Mouse (Mus musculus) hindbrain, postnatal 0 days (tissue): ENCODE results near the gene Cenpp. TPM values are rescaled to one million over a fixed set of nuclear protein-coding genes. Genes with fewer than 3 reads are reported as not detected.

Experiments used
- ATAC-seq: fragments of 200-750 bp; cut with Nextera tagmentation; 2 replicates; pipeline ENCODE4 v1.8.0; 2017; ENCODE audit warnings: mild to moderate bottlenecking, moderate TSS enrichment, moderate library complexity
- DNase-seq: peaks from one replicate; pipeline ENCODE4 v3.0.0-alpha.2; 2015; ENCODE audit warnings: low spot score
- H3K27ac ChIP-seq: fragments of 300-500 bp; sonication (generic); 2 replicates; pipeline ENCODE4 v1.5.1; 2014; ENCODE audit warnings: mild to moderate bottlenecking
- H3K27me3 ChIP-seq: fragments of 300-500 bp; sonication (generic); 2 replicates; pipeline ENCODE4 v1.6.1; 2014; ENCODE audit warnings: low read length, mixed read lengths; ENCODE audit not compliant: insufficient read depth
- H3K36me3 ChIP-seq: fragments of 300-500 bp; sonication (generic); 2 replicates; pipeline ENCODE4 v1.6.1; 2014; ENCODE audit warnings: low read length, mixed read lengths; ENCODE audit not compliant: insufficient read depth
- H3K4me1 ChIP-seq: fragments of 300-500 bp; sonication (generic); 2 replicates; pipeline ENCODE4 v1.6.1; 2014; ENCODE audit warnings: antibody characterized with exemption, low read length, mixed read lengths; ENCODE audit not compliant: insufficient read depth
- H3K4me2 ChIP-seq: fragments of 300-500 bp; sonication (generic); 2 replicates; pipeline ENCODE4 v1.6.1; 2014; ENCODE audit warnings: low read depth, mild to moderate bottlenecking, low read length, moderate library complexity, mixed read lengths
- H3K4me3 ChIP-seq: fragments of 300-500 bp; sonication (generic); 2 replicates; pipeline ENCODE4 v1.5.1; 2014; ENCODE audit warnings: low read length
- H3K9ac ChIP-seq: fragments of 300-500 bp; sonication (generic); replicated peaks from 2 replicates; pipeline ENCODE4 v1.6.1; 2014; ENCODE audit warnings: mild to moderate bottlenecking, low read length, moderate library complexity, mixed read lengths
- H3K9me3 ChIP-seq: fragments of 300-500 bp; sonication (generic); 2 replicates; pipeline ENCODE4 v1.6.1; 2016; ENCODE audit warnings: low read length, mixed read lengths
- CTCF ChIP-seq: IDR thresholded peaks from 2 replicates; pipeline ENCODE4 v1.5.1; 2016; ENCODE audit warnings: antibody characterized with exemption, control low read depth, low read depth
- WGBS: fragments of 180-500 bp; shearing (Covaris S2); extraction: QIAGEN DNeasy Blood & Tissue Kit; methylation state at CpG from one replicate; pipeline ENCODE4 v1.1.7; 2014; 5-methylcytosine and 5-hydroxymethylcytosine counted together
- polyA plus RNA-seq: library from polyadenylated mRNA; unstranded; fragments of >200 nt; fragmentation: Nextera tagmentation; extraction: Ambion mirVana; gene quantifications from 2 replicates; pipeline ENCODE4 v1.2.1, GENCODE M21; 2015
- total RNA-seq: library from RNA; depleted of rRNA; stranded (reverse); fragments of >200 nt; gene quantifications from 2 replicates; pipeline ENCODE4 v1.2.3, GENCODE M21; 2014

Cenpp gene
- total and polyA plus RNA-seq, 2 experiments from 2014 or later = 5.5 to 9.7 TPM

DNA sequence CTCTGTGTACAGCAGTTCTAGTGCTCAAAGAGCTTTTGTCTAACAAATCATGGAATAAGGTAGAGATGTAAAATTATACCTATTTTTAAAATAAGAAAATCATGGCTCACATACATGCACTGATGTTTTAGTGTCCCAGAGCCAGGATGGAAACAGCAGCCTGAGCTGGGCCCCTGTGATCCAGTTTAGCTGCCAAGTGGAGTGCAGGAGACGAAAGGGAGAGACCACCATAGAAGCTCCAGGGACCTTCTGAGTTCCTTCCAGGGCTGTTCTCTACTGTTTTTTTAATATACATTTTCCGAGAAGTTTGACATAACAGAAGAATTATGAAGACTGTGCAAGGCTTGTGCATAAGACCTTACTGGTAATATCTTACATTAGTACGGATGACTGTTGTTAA is 174.7 kb downstream of the Cenpp start:
- H3K36me3 ChIP-seq = no peaks in the 10 kb centered on the region
- no peak overlapping the region for H3K27ac ChIP-seq
- H3K9ac ChIP-seq = no peak overlapping the region
- ATAC-seq (no peak), DNase-seq (no peak)
- no peaks in the 10 kb centered on the region for H3K27me3 ChIP-seq
- TF ChIP-seq CTCF = no peak
- H3K9me3 ChIP-seq = no peaks in the 10 kb centered on the region
- H3K4me2 ChIP-seq = no peak overlapping the region
- no peaks in the 10 kb centered on the region for H3K4me1 ChIP-seq
- whole genome bisulfite sequencing = 87% methylated on average over 3 of the region's 3 CpGs
- no peak overlapping the region for H3K4me3 ChIP-seq

DNA sequence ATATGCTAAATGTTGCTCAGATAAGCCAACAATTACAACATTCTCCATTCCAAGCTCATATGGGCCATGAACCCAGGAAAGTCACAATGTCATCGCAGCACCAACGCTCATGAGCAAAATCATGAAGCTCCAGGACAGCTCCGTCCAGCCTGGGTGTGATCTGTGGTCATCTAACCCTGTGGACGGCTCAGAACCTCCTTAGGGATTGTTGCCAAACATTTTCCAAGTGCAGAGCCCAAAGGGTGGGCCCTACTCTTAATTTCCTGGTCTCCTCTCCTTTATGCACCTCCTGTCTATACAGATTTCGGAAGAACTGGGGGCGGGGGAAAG is 179.9 kb downstream of the Cenpp start:
- H3K4me2 ChIP-seq = no peak overlapping the region
- no peak overlapping the region for H3K9ac ChIP-seq
- H3K36me3 ChIP-seq = no peaks in the 10 kb centered on the region
- ATAC-seq = no peak
- DNase-seq = no peak
- H3K27me3 ChIP-seq = no peaks in the 10 kb centered on the region
- H3K4me3 ChIP-seq = no peak overlapping the region
- TF ChIP-seq CTCF = no peak
- no peaks in the 10 kb centered on the region for H3K4me1 ChIP-seq
- 96% methylated on average over 6 of the region's 6 CpGs for WGBS
- no peak overlapping the region for H3K27ac ChIP-seq
- H3K9me3 ChIP-seq = no peaks in the 10 kb centered on the region

DNA sequence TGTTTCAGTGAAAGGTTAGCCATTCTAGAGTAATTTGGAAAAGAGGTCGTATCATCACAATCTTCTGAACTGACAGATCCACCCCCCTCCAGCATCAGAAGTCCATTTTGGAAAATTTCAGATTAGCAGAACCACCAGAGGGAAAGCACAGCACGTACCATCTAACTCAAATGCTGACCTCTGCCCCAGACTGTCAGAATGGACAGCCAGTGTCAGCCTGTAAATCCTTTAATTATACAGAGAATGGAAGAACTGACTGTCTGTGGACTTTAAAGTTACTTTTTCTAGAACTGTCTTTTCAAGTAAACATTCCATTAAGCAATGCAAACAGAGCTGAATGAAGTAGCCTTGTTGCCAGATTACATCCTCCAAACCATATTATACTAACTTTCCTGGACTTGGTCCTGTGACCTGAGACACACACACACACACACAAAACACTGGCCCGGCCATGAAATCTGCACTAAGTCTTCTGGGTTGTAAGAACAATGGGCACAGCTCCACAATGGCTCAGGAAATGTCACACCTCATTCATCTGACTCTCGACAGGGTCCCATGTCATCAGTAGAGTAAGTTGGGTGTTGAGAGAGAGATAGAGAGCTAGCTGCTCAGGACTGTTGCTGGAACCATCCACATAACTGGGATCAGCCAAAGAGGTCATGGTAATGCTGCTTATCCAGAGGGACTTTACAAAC is 180.5 kb downstream of the Cenpp start:
- no peak overlapping the region for H3K4me3 ChIP-seq
- 60% methylated on average over 4 of the region's 4 CpGs for WGBS
- no peak for DNase-seq
- no peak for ATAC-seq
- no peaks in the 10 kb centered on the region for H3K27me3 ChIP-seq
- H3K9ac ChIP-seq = no peak overlapping the region
- no peaks in the 10 kb centered on the region for H3K36me3 ChIP-seq
- H3K9me3 ChIP-seq = no peaks in the 10 kb centered on the region
- no peak for TF ChIP-seq CTCF
- no peak overlapping the region for H3K27ac ChIP-seq
- no peak overlapping the region for H3K4me2 ChIP-seq
- H3K4me1 ChIP-seq = no peaks in the 10 kb centered on the region

GRCm38 (mm10) chr13:49470806-49471205 is 181.8 kb downstream of the Cenpp start:
- Histone ChIP-seq H3K36me3 (no peaks in the 10 kb centered on the region), H3K4me1 (no peaks in the 10 kb centered on the region), H3K9me3 (no peaks in the 10 kb centered on the region), H3K4me3 (no peak overlapping the region), H3K27ac (no peak overlapping the region), H3K4me2 (no peak overlapping the region), H3K27me3 (no peaks in the 10 kb centered on the region), H3K9ac (no peak overlapping the region)
- ATAC-seq = no peak
- 51% methylated on average over 4 of the region's 4 CpGs for WGBS
- no peak for DNase-seq
- TF ChIP-seq CTCF = no peak

DNA sequence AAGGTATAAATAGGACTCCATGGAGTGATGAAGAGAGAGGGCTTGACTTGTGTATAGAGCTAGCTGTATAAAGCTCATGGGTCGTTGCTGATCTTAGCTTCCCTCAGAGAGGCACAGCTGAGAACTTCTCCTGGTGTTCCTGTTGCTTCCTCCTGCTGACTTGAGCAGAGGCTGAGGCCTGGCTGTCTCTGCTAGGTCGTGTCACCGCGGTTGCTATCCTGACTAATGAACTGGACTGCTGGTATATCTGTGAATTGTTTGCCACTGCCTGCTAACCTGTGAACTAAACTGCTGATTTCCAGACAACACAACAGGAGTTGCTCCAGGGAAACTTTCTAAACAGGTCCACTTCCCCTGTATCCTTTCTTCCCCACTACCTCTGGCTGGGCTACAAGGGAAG is 182.3 kb downstream of the Cenpp start:
- Histone ChIP-seq H3K9ac (no peak overlapping the region), H3K27ac (no peak overlapping the region), H3K4me2 (no peak overlapping the region), H3K9me3 (no peaks in the 10 kb centered on the region), H3K4me3 (no peak overlapping the region), H3K36me3 (no peaks in the 10 kb centered on the region), H3K4me1 (no peaks in the 10 kb centered on the region), H3K27me3 (no peaks in the 10 kb centered on the region)
- WGBS = 84% methylated on average over 4 of the region's 4 CpGs
- ATAC-seq (no peak), DNase-seq (no peak)
- no peak for TF ChIP-seq CTCF

- H3K4me3 ChIP-seq = no peak overlapping the region
- no peak overlapping the region for H3K9ac ChIP-seq
- H3K4me1 ChIP-seq = no peaks in the 10 kb centered on the region
- ATAC-seq (no peak), DNase-seq (peak; percentile 28)
- H3K27me3 ChIP-seq = no peaks in the 10 kb centered on the region
- no peak overlapping the region for H3K4me2 ChIP-seq
- H3K36me3 ChIP-seq = peaks cover 11% of the 10 kb centered on the region
- H3K9me3 ChIP-seq = no peaks in the 10 kb centered on the region
- 80% methylated on average over 5 of the region's 5 CpGs for WGBS
- H3K27ac ChIP-seq = no peak overlapping the region
- peak; percentile 12; the same call in 1 of the 2 replicates for TF ChIP-seq CTCF
Observed at GRCm38 (mm10) chr13:49469002-49469401, 183.6 kb downstream of the Cenpp start.

GRCm38 (mm10) chr13:49467585-49467984 is 185.0 kb downstream of the Cenpp start:
- ATAC-seq = no peak
- TF ChIP-seq CTCF = no peak
- no peak overlapping the region for H3K4me2 ChIP-seq
- no peak overlapping the region for H3K27ac ChIP-seq
- WGBS = 71% methylated on average over 2 of the region's 2 CpGs
- no peaks in the 10 kb centered on the region for H3K4me1 ChIP-seq
- peaks cover 11% of the 10 kb centered on the region for H3K36me3 ChIP-seq
- H3K9ac ChIP-seq = no peak overlapping the region
- H3K4me3 ChIP-seq = no peak overlapping the region
- H3K9me3 ChIP-seq = no peaks in the 10 kb centered on the region
- no peak for DNase-seq
- H3K27me3 ChIP-seq = no peaks in the 10 kb centered on the region
